Mouse (Mus musculus) ovary, postnatal 10 days (tissue): ENCODE measurements around the gene Hist1h2bh.
"Not testable (repeated sequence)": the region's sequence is repeated elsewhere in the genome, so short reads cannot be mapped to it uniquely, and the experiment has no call there.

Source experiments
- DNase-seq: peaks from one replicate; pipeline ENCODE4 v3.0.0; 2022; ENCODE audit warnings: low spot score

Hist1h2bh gene

DNA sequence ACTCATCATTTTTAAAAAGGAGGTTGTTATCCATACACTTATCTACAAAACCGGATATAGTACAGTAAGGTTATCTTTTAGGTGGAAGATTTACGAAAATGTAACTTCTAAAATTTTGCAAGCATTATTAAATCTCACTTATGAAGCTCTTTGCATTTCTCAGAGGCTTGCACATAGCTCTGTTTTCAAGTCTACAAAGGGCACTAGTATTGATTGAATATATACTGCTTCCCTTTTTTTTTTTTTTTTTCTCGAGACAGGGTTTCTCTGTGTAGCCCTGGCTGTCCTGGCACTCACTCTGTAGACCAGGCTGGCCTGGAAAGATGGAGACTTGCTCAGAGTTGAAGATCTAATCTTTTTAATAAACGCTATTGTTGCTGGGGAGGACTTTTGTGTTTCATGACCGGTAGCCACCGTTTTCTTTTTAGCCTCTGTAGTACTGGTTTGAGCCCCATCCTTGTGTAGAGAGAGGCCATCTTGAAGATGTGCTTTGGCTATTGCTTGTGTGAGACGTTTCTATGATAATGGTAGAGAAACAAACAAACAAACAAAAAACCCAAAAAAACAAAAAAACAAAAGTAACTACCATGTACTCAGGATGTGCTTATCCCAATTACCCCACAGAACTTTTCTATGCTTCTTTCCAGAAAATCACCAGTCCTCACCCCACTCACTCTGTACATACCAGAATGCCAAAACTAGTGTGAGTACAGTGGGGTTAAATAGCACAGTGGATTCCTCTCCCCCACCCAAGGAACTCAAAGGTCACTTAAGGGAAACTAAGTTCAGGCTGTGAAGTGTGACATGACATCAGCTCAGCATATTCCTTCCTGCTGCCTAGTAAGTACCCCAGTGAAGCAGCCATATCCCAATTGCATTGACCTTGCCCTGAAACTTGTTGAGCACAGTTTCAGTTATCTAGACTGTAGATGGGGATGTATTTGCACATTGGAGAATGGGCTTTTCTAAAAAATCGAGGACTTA lies 9.0 kb upstream of the Hist1h2bh start:
- no peak for DNase-seq

DNA sequence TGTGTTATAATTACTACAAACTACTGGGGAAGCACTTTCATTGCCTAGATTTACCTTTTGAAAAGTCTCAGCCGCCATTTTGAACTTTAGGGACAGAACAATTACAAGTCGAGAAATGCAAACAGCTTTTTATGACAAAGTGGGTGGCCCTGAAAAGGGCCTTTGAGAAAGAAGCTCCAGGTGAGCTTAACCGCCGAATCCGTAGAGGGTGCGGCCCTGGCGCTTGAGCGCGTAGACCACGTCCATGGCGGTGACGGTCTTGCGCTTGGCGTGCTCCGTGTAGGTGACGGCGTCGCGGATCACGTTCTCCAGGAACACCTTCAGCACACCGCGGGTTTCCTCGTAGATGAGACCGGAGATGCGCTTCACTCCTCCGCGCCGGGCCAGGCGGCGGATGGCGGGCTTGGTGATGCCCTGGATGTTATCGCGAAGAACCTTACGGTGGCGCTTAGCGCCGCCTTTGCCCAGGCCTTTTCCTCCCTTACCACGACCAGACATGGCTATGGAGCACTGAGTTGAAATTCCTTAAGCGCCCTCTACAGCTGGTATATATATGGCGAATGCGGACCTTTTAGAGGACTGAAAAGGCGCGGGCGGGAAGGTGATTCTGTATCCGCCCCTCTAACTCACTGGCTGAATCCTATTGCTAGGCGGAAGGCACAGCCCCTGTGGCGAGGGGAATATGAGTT lies 8.1 kb upstream of the Hist1h2bh start, which contains the start of gene Hist1h4f:
Hist1h4f (minus strand) TSS at position 503 of the 689 bp plus-strand sequence.
- DNase-seq: peak; percentile 74

DNA sequence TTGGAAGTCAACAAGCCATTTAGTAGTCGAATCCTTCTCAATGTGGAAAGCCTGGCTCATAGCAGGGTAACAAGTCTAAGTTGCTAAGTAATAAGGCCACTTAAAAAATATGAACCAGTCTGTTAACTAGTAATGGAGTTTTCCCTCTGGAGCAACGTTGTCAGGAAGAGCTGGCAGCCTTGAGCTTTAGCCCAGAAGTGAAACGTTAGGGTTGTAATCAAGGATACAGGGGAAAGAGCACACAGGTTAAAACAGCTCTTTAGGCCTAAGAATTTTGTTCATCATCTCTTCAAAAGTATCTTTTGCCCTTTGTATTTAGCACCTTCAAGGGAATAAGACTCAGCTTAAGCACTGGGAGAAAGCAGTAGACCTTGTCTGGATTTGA lies 7.6 kb upstream of the Hist1h2bh start:
- DNase-seq: no peak

DNA sequence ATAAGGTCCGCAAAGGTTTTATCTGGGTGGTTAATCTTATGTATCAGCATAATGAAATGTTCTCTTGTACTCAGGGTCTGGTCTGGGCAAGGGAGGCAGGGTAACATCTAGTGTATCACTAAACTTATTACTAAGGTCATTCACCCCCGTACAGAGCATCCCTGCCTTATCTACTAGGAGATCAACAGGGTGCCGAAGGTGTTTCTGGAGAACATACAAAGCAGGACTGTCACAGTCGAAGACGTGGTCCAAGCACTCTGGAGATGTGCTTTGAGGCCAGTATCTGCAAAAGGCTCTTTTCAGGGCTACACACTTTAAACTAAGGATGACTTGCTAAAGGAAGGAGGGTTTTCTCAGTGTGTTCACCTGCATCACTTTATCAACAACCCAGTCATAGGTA lies 3.5 kb upstream of the Hist1h2bh start:
- no peak for DNase-seq

DNA sequence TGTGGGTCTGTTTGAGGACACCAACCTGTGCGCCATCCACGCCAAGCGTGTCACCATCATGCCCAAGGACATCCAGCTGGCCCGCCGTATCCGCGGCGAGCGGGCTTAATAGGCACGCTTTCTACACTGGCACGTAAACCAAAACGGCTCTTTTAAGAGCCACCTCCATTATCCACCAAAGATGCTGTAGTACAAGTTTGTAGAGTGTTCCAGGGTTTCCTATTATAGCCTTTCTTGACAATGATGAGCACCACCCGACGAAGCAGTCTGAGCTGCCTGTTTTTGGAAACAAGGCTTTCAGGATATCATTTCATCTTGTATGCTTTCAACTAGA lies 1.6 kb upstream of the Hist1h2bh start:
- not testable (repeated sequence) for DNase-seq

DNA sequence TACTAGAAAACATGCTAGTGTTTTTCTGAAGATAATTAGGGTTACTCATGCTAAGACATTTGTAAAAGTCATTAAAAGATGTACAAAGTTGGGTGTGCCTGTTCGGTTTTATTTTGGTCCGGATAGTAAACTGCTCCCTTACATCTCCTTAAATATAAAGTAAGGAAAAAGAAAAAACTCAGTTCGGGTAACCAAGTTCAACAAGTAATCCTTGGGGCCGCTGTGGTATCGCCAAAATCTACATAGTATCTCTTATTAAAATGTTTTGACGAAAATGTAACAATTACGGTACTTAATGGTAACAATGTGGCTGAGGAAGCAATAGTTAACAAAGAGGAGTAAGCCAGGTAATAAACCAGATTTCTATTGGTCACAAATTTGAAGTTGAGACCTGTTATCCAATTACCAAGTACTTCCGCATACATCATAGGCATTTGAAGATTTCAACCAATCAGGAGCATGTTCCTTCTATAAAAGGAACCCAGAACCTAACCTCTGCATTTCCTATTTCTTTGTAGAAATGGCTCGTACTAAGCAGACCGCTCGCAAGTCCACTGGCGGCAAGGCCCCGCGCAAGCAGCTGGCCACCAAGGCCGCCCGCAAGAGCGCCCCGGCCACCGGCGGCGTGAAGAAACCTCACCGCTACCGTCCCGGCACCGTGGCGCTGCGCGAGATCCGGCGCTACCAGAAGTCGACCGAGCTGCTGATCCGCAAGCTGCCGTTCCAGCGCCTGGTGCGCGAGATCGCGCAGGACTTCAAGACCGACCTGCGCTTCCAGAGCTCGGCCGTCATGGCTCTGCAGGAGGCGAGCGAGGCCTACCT lies 984 bp upstream of the Hist1h2bh start, which contains the start of gene Hist1h3f:
Hist1h3f (plus strand) TSS at position 88 of the 822 bp plus-strand sequence.
- DNase-seq: no peak

DNA sequence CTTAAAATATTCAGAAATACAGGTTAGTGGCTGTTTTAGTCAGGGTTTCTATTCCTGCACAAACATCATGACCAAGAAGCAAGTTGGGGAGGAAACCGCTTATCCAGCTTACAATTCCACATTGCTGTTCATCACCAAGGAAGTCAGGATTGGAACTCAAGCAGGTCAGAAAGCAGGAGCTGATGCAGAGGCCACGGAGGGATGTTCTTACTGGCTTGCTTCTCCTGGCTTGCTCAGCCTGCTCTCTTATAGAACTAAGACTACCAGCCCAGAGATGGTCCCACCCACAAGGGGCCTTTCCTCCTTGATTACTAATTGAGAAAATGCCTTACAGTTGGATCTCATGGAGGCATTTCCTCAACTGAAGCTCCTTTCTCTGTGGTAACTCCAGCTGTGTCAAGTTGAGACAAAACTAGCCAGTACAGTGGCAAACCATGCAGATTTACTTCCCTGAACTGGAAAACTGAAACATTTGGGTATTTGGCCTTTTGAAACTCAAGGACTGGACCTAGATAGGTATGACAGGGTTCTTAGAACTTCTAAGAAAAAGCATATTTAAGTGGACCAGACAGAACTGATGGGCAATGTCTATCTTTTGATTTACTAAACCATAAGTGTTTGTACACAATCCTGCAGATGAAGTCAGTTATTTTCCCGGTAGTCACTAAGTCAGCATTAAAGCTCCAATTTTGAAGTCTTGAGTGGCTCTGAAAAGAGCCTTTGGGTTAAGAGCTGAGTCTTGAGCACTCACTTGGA lies 789 bp downstream of the Hist1h2bh start:
- DNase-seq: not testable (repeated sequence)

DNA sequence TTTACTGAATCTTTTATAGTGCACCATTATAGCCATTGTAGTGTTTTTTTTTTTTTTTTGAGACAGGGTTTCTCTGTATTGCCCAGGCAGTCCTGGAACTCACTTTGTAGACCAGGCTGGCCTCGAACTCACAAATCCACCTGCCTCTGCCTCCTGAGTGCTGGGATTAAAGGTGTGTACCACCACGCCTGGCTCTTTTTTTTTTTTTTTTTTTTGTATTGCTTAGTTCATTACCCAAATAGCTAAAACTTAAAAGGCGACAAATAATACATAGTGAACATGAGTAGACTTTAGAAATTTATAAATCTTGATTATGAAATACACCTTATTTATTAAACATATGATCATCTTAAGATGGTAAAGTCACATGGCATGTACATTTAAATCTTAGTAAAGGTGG lies 1.7 kb downstream of the Hist1h2bh start:
- DNase-seq: no peak

DNA sequence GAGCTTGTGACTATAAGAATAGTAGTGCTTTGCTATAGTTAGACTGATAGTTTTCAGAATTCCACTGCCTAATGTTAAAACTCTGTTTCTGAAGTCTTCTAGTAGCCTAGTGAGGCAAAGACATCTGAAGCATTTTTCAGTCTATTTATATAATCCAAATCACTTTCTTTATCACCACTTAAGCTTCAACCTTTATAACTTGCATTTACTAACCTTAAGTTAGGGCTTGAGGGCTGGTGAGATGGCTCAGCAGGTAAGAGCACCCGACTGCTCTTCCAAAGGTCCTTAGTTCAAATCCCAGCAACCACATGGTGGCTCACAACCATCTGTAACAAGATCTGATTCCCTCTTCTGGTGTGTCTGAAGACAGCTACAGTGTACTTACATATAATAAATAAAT lies 3.4 kb downstream of the Hist1h2bh start:
- not testable (repeated sequence) for DNase-seq

DNA sequence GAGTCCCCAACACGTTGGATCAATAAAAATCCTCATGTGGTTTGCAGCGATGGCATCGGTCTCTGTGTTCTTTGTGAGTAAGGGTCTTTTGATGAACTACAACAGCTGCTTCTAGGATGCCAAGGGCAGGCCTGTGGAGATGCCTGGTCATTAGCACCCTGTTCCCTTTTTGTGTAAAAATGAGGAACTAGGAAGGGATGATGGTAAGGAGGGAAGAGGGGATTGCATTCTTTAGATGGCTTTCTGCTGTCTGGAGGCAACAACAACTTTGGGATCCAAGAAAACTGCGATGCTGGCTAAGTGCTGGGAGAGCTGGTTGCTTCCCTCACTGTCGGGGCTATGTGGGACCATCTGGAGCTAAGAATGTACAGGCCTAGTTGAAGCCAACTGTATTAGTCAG lies 4.9 kb downstream of the Hist1h2bh start:
- DNase-seq: no peak

DNA sequence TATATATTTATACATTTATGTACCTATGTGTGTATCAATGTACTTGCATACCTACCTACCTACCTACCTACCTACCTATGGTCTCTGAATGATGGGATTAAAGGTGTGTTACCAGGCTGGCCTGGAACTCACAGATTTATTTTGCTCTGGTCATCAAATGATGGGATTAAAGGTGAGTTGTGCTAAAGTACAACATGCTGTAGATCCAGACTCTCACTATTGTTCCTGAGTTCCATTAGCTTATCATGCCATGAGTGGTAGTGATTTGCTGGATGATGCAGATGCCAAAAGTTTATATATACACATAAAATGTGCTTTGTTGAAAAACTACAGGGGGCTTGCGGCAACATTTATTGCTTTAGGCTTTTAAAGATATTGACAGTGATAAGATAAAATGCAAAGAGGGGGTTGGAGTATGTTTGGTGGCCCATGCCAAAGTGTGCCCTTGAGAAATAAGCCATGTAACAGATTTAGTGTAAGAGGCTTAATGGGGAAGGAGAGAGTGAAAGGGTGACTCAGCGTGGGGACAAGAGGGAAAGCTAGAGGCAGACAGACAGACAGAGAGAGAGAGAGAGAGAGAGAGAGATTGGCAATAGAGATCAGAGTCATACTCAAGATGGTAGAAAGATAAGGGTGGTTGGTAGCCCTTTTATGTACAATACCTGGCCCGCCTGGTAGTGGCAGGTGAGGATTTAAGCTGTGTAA lies 6.0 kb downstream of the Hist1h2bh start:
- no peak for DNase-seq

DNA sequence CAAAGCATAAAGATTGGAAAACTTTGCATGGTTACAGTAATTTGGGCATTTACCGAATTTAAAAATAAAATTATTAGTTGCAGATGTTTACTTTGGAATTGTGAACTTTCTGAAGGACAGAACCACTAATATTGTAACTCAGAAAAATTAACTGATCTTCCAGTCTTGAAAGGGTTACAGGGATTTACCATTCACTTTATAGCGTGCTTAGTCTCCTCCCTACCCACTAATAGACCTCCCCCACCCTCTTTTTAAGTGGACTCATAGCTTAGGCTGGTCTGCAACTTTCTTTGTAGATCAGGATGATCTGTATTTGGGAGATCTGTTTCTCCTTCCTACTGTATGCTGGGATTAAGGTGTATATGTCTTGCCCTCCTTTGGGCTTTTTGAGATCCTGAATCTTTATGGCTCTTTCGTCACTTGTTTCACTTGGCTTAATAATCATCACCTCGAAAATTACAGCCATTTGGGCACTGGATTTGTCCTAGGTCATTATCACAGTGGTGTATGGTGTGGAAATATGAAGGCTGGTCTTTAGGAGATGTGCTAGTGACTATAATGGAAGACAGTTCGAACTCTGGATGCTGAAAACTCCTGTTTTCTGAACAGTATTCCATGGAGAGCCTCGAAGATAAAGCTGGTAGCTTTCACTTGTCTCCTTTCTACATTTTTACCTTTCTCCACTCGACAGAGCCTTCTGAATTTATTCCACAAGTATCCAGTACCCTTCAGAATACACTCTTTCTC lies 6.9 kb downstream of the Hist1h2bh start:
- DNase-seq: no peak

DNA sequence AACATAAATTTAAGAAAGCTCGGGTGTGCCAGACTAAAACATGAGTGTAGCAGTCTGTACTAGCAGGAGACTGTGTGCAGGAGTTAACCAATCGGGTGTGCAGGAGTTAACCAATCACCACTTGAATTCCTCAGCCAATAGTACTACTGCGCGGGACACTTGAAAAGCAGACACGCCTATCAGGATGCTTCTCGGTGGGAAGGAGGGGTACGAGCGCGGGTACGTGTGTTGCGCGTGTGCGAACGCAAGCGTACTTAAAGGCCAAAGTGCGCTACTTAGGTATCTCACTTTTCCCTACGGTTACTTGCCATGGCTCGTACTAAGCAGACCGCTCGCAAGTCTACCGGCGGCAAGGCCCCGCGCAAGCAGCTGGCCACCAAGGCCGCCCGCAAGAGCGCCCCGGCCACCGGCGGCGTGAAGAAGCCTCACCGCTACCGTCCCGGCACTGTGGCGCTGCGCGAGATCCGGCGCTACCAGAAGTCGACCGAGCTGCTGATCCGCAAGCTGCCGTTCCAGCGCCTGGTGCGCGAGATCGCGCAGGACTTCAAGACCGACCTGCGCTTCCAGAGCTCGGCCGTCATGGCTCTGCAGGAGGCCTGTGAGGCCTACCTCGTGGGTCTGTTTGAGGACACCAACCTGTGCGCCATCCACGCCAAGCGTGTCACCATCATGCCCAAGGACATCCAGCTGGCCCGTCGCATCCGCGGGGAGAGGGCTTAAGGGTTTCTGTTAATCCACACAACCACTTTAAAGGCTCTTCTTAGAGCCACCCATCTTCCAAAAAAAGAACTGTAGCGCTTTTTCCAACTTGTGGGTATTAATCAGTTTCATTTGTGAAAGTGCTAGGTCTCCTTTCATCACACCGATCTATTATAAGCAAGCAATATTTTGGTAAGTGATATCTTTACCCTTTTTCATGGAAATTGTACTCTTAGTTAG lies 7.8 kb downstream of the Hist1h2bh start, which contains the start of gene Hist1h3g:
Hist1h3g (plus strand) TSS at position 286 of the 939 bp plus-strand sequence.
- not testable (repeated sequence) for DNase-seq

DNA sequence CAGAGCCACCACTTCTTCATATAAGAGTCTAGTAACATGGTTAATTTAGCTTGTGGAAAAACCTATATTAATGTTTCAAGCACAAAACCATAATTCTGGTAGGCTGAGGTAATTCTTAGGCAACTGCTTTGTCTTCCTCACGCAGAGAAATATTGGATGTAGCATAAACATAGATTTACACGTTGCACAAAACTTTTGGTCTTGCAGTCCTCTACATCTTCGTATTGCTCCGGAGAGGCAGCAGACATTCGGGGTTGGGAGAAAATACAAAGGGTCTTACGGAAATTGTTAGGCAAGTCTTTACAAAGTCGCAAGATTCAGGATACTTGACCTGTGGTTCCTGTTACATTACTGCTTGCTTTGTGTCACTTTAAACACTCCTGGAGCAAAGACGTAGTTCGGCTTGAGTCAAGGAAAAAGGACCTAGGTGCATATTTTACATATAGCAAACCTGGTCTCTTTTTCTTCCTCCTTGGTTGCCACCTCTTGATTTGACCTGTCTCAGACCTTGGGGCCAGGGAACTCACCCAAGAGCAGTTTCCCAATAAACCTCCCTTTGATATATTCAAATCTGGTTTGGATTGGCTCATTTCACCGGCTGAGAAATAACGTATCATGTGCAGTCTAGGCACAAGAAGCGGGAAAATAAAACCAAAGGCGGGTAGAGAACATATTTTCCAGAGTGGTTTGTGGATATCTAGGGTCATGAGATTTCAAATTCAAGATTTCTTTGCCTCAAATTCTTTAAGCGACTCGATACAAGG lies 8.6 kb downstream of the Hist1h2bh start:
- DNase-seq: no peak

DNA sequence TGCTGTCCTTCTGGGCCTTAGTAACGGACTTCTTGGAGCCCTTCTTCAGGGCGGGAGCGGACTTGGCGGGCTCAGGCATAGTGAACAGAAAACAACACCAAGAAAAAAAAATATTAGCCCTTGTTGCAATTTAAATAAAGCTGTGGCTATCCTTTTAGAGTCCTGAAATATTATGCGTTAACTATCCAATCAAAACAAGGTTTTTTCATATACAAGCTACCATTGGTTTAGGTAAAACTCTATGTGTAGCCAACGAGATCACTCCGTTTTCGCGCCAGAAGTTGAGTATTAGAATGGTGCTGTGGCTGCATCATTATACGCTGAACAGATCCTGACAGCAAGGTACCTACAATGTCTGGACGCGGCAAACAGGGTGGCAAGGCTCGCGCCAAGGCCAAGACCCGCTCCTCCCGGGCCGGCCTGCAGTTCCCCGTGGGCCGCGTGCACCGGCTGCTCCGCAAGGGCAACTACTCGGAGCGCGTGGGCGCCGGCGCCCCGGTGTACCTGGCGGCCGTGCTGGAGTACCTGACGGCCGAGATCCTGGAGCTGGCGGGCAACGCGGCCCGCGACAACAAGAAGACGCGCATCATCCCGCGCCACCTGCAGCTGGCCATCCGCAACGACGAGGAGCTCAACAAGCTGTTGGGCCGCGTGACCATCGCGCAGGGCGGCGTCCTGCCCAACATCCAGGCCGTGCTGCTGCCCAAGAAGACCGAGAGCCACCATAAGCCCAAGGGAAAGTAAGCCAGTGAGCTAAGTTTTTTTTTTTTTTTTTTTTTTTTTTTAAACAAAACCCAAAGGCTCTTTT lies 9.4 kb downstream of the Hist1h2bh start, which contains the start of gene Hist1h2af:
Hist1h2af (plus strand) TSS at position 347 of the 808 bp plus-strand sequence.
- DNase-seq: not testable (repeated sequence)

DNA sequence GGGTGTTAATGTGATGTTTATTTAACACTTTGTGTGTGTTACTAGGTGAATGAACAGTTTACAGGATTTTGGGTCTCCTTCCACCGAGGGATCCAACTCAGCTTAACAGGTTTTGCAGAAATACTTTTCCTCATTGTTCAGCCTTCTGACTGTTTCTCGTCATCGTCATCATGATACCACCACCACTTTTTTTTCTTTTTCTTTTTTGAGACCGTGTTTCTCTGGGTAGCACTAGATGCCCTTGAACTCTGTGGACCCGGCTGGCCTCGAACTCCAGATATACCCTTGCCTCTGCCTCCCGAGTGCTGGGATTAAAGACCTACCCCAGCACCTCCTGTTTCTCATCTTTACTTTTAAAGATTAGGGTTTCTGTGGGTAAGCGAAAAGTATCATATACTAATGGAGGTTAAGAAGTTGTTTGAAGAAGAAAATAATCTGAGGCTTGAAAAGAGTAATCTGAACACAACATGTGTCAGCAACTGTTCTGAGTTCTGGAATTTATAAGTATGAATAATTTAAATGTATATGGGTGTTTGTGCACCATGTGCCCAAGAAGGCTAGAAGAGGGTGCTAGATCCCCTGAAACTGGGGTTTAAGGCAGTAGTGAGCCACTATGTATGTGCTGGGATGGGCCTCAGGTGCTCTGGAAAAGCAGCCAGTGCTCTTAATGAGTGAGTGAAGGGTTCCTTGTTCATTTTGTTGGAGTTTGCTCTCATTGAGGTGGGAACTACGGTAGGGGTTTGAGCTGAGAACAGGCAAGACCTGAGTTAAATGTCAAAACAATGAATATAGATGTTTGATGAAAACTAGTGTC lies 10.7 kb downstream of the Hist1h2bh start:
- DNase-seq: no peak
